Mouse (Mus musculus) MEL (cell line): ENCODE measurements around the gene Dapk2. TPM values are rescaled to one million over a fixed set of nuclear protein-coding genes. Genes with fewer than 3 reads are reported as not detected.

Experiments
- DNase-seq: peaks from one replicate; pipeline ENCODE4 v3.0.0; 2011; ENCODE audit warnings: low read depth, low spot score
- H3K27ac ChIP-seq: 2 replicates; pipeline ENCODE4 v1.5.1; 2012; ENCODE audit warnings: low read depth, mild to moderate bottlenecking, control low read depth, low read length, moderate library complexity; ENCODE audit not compliant: control insufficient read depth
- H3K27me3 ChIP-seq, 2 experiments: fragments of 150-350 bp in 1 of 2; sonication (generic) in 1 of 2; 2 replicates each; pipeline ENCODE4 v1.6.1; 2012; ENCODE audit warnings: low read length in 2 of 2, mild to moderate bottlenecking in 2 of 2, improper control_type of control experiment in 1 of 2, moderate library complexity in 1 of 2; ENCODE audit not compliant: insufficient read depth in 2 of 2, control insufficient read depth in 1 of 2
- H3K36me3 ChIP-seq, 2 experiments: 2 replicates each; pipeline ENCODE4 v1.6.1; 2012 to 2014; ENCODE audit warnings: low read length in 2 of 2, improper control_type of control experiment in 1 of 2, inconsistent platforms in 1 of 2, mild to moderate bottlenecking in 1 of 2; ENCODE audit not compliant: insufficient read depth in 2 of 2, control insufficient read depth in 1 of 2
- H3K4me1 ChIP-seq, 2 experiments: fragments of 150-350 bp in 1 of 2; sonication (generic) in 1 of 2; 2 replicates each; pipeline ENCODE4 v1.6.1; 2012; ENCODE audit warnings: low read length in 2 of 2, improper control_type of control experiment in 1 of 2, mild to moderate bottlenecking in 1 of 2; ENCODE audit not compliant: insufficient read depth in 2 of 2, control insufficient read depth in 1 of 2
- H3K4me3 ChIP-seq, 2 experiments: fragments of 150-350 bp in 1 of 2; sonication (generic) in 1 of 2; 2 replicates each; pipeline ENCODE4 v1.5.1; 2012; ENCODE audit warnings: low read depth in 2 of 2, low read length in 2 of 2, mild to moderate bottlenecking in 2 of 2, moderate library complexity in 2 of 2, control low read depth in 1 of 2, improper control_type of control experiment in 1 of 2; ENCODE audit not compliant: control insufficient read depth in 1 of 2, insufficient read depth in 1 of 2
- H3K79me2 ChIP-seq: 2 replicates; pipeline ENCODE4 v1.6.1; 2012; ENCODE audit warnings: mild to moderate bottlenecking, low read length, moderate library complexity; ENCODE audit not compliant: control insufficient read depth, poor library complexity, insufficient read depth
- H3K9ac ChIP-seq: 2 replicates; pipeline ENCODE4 v1.6.1; 2012; ENCODE audit warnings: low read depth, mild to moderate bottlenecking, control low read depth, low read length, moderate library complexity; ENCODE audit not compliant: control insufficient read depth, poor library complexity, severe bottlenecking
- H3K9me3 ChIP-seq: fragments of 150-350 bp; sonication (generic); replicated peaks from 2 replicates; pipeline ENCODE4 v1.6.1; 2012; ENCODE audit warnings: mild to moderate bottlenecking, low read length, improper control_type of control experiment, moderate library complexity; ENCODE audit not compliant: insufficient read depth
- CHD1 ChIP-seq: IDR thresholded peaks from 2 replicates; pipeline ENCODE4 v1.6.1; 2012; ENCODE audit warnings: low read depth, mild to moderate bottlenecking, inconsistent platforms, low read length, improper control_type of control experiment
- E2F4 ChIP-seq: IDR thresholded peaks from 2 replicates; pipeline ENCODE4 v1.6.1; 2011; ENCODE audit warnings: low read depth, low read length, improper control_type of control experiment, borderline replicate concordance
- EP300 ChIP-seq, 2 experiments: IDR thresholded peaks; 2 replicates each; pipeline ENCODE4 v1.6.1; 2011; ENCODE audit warnings: improper control_type of control experiment in 2 of 2, low read length in 2 of 2, low read depth in 1 of 2, mild to moderate bottlenecking in 1 of 2
- ETS1 ChIP-seq: IDR thresholded peaks from 2 replicates; pipeline ENCODE4 v1.6.1; 2012; ENCODE audit warnings: low read depth, mild to moderate bottlenecking, inconsistent platforms, low read length, improper control_type of control experiment, moderate library complexity
- GABPA ChIP-seq: IDR thresholded peaks from 2 replicates; pipeline ENCODE4 v1.6.1; 2012; ENCODE audit warnings: low read depth, mild to moderate bottlenecking, inconsistent platforms, low read length, improper control_type of control experiment, moderate library complexity
- GATA1 ChIP-seq: IDR thresholded peaks from 2 replicates; pipeline ENCODE4 v1.6.1; 2011; ENCODE audit warnings: low read depth, low read length, improper control_type of control experiment
- JUND ChIP-seq: IDR thresholded peaks from 2 replicates; pipeline ENCODE4 v1.6.1; 2011; ENCODE audit warnings: low read depth, mild to moderate bottlenecking, improper control_type of control experiment, low read length
- KAT2A ChIP-seq: conservative IDR thresholded peaks from 2 replicates; pipeline ENCODE4 v1.6.1; 2012; ENCODE audit warnings: low read depth, low read length, improper control_type of control experiment, inconsistent platforms
- MAFK ChIP-seq: IDR thresholded peaks from 2 replicates; pipeline ENCODE4 v1.6.1; 2011; ENCODE audit warnings: low read depth, mild to moderate bottlenecking, low read length, improper control_type of control experiment, borderline replicate concordance
- MAX ChIP-seq: IDR thresholded peaks from 2 replicates; pipeline ENCODE4 v1.6.1; 2011; ENCODE audit warnings: low read length, improper control_type of control experiment
- MAZ ChIP-seq: IDR thresholded peaks from 2 replicates; pipeline ENCODE4 v1.6.1; 2012; ENCODE audit warnings: low read depth, mild to moderate bottlenecking, inconsistent platforms, low read length, improper control_type of control experiment
- MEF2A ChIP-seq: IDR thresholded peaks from 2 replicates; pipeline ENCODE4 v1.6.1; 2014; ENCODE audit warnings: low read depth, mild to moderate bottlenecking, inconsistent platforms, low read length, improper control_type of control experiment; ENCODE audit not compliant: poor library complexity, insufficient replicate concordance, severe bottlenecking; ENCODE audit errors: extremely low read depth
- MXI1 ChIP-seq: IDR thresholded peaks from 2 replicates; pipeline ENCODE4 v1.6.1; 2011; ENCODE audit warnings: mild to moderate bottlenecking, low read depth, low read length, improper control_type of control experiment
- MYB ChIP-seq: IDR thresholded peaks from 2 replicates; pipeline ENCODE4 v1.6.1; 2011; ENCODE audit warnings: mild to moderate bottlenecking, low read depth, low read length, improper control_type of control experiment
- MYC ChIP-seq: IDR thresholded peaks from 2 replicates; pipeline ENCODE4 v1.6.1; 2011; ENCODE audit warnings: low read depth, mild to moderate bottlenecking, low read length, improper control_type of control experiment, moderate library complexity
- NRF1 ChIP-seq: IDR thresholded peaks from 2 replicates; pipeline ENCODE4 v1.6.1; 2014; ENCODE audit warnings: low read depth, mild to moderate bottlenecking, inconsistent platforms, low read length, improper control_type of control experiment, moderate library complexity; ENCODE audit not compliant: poor library complexity, insufficient read depth, severe bottlenecking
- POLR2A ChIP-seq, 2 experiments: IDR thresholded peaks; 2 replicates each; pipeline ENCODE4 v1.6.1; 2011 to 2012; ENCODE audit warnings: low read length in 2 of 2, mild to moderate bottlenecking in 2 of 2, control low read depth in 1 of 2, improper control_type of control experiment in 1 of 2, low read depth in 1 of 2, moderate library complexity in 1 of 2; ENCODE audit not compliant: control insufficient read depth in 1 of 2, insufficient read depth in 1 of 2, poor library complexity in 1 of 2
- POLR2AphosphoS5 ChIP-seq: IDR thresholded peaks from 2 replicates; pipeline ENCODE4 v1.6.1; 2012; ENCODE audit warnings: low read depth, borderline replicate concordance, mild to moderate bottlenecking, inconsistent platforms, low read length, moderate library complexity, mixed read lengths
- RAD21 ChIP-seq: IDR thresholded peaks from 2 replicates; pipeline ENCODE4 v1.6.1; 2011; ENCODE audit warnings: mild to moderate bottlenecking, low read depth, low read length, improper control_type of control experiment
- RCOR1 ChIP-seq: IDR thresholded peaks from 2 replicates; pipeline ENCODE4 v1.6.1; 2012; ENCODE audit warnings: low read depth, mild to moderate bottlenecking, inconsistent platforms, low read length, improper control_type of control experiment
- SIN3A ChIP-seq: IDR thresholded peaks from 2 replicates; pipeline ENCODE4 v1.6.1; 2012; ENCODE audit warnings: low read length, improper control_type of control experiment, inconsistent platforms
- TAL1 ChIP-seq: IDR thresholded peaks from 2 replicates; pipeline ENCODE4 v1.6.1; 2012; ENCODE audit warnings: mild to moderate bottlenecking, inconsistent platforms, low read length, moderate library complexity, mixed read lengths
- TCF12 ChIP-seq: IDR thresholded peaks from 2 replicates; pipeline ENCODE4 v1.6.1; 2014; ENCODE audit warnings: low read depth, mild to moderate bottlenecking, inconsistent platforms, low read length, improper control_type of control experiment, moderate library complexity
- UBTF ChIP-seq: IDR thresholded peaks from 2 replicates; pipeline ENCODE4 v1.6.1; 2012; ENCODE audit warnings: low read depth, mild to moderate bottlenecking, inconsistent platforms, low read length, improper control_type of control experiment, moderate library complexity, borderline replicate concordance; ENCODE audit not compliant: insufficient read depth
- USF1 ChIP-seq: IDR thresholded peaks from 2 replicates; pipeline ENCODE4 v1.6.1; 2014; ENCODE audit warnings: low read depth, mild to moderate bottlenecking, inconsistent platforms, low read length, improper control_type of control experiment, moderate library complexity
- USF2 ChIP-seq, 2 experiments: IDR thresholded peaks; 2 replicates each; pipeline ENCODE4 v1.6.1; 2011 to 2012; ENCODE audit warnings: improper control_type of control experiment in 2 of 2, low read length in 2 of 2, borderline replicate concordance in 1 of 2, inconsistent platforms in 1 of 2, low read depth in 1 of 2, mild to moderate bottlenecking in 1 of 2; ENCODE audit not compliant: insufficient read depth in 1 of 2
- ZMIZ1 ChIP-seq: IDR thresholded peaks from 2 replicates; pipeline ENCODE4 v1.6.1; 2012; ENCODE audit warnings: low read depth, mild to moderate bottlenecking, inconsistent platforms, low read length, improper control_type of control experiment, moderate library complexity
- polyA plus RNA-seq, 2 experiments: library from polyadenylated mRNA; stranded (reverse) in 1 of 2; unstranded in 1 of 2; fragments of >175 nt in 1 of 2; fragments of >200 nt in 1 of 2; gene quantifications; 2 replicates each; pipeline versions ENCODE4 v1.2.1 to v1.2.4; 2012; ENCODE audit warnings: low replicate concordance in 2 of 2, low read depth in 1 of 2; ENCODE audit not compliant: insufficient read length in 2 of 2, insufficient read depth in 1 of 2, missing spikeins in 1 of 2
- total RNA-seq: library from RNA; depleted of rRNA; stranded (reverse); fragments of 300-350 nt; gene quantifications from 2 replicates; pipeline ENCODE4 v1.2.3, GENCODE M21; 2012

Gene Dapk2
- total and polyA plus RNA-seq, 3 experiments: 5.8 to 8.3 TPM; not detected in 1

- Histone ChIP-seq H3K9ac (no peak overlapping the region), H3K4me3 (no peak overlapping the region), H3K27ac (no peak overlapping the region), H3K4me1 (peaks cover 17 to 35% of the 10 kb centered on the region in 2 experiments), H3K9me3 (no peaks in the 10 kb centered on the region), H3K79me2 (no peaks in the 10 kb centered on the region), H3K36me3 (peaks cover 0 to 25% of the 10 kb centered on the region in 2 experiments; a peak in 2 of 4 replicates), H3K27me3 (no peaks in the 10 kb centered on the region)
- no peak for DNase-seq
- no peak for TF ChIP-seq USF2 (IDR thresholded peaks at IDR 0.05; ENCODE audit: borderline replicate concordance in 1 of 2, insufficient read depth in 1 of 2, low read depth in 1 of 2, low read length in 2 of 2)
- no peak for TF ChIP-seq MAZ
- no peak for TF ChIP-seq EP300 (IDR thresholded peaks at IDR 0.05; ENCODE audit: low read depth in 1 of 2, low read length in 2 of 2)
- TF ChIP-seq JUND: no peak
- TF ChIP-seq GABPA: no peak
- no peak for TF ChIP-seq MXI1
- TF ChIP-seq MYB: no peak
- TF ChIP-seq USF1: no peak
- no peak for TF ChIP-seq POLR2AphosphoS5
- no peak for TF ChIP-seq MYC
- no peak for TF ChIP-seq ZMIZ1
- no peak for TF ChIP-seq KAT2A
- TF ChIP-seq POLR2A (IDR thresholded peaks at IDR 0.05; ENCODE audit: control insufficient read depth in 1 of 2, insufficient read depth in 1 of 2, low read depth in 1 of 2, low read length in 2 of 2, poor library complexity in 1 of 2): no peak
- no peak for TF ChIP-seq MAFK
- no peak for TF ChIP-seq MAX
- no peak for TF ChIP-seq E2F4
- TF ChIP-seq CHD1: no peak
These were observed 20.0 kb downstream of the Dapk2 start for GRCm38 (mm10) chr9:66177975-66178374.

DNA sequence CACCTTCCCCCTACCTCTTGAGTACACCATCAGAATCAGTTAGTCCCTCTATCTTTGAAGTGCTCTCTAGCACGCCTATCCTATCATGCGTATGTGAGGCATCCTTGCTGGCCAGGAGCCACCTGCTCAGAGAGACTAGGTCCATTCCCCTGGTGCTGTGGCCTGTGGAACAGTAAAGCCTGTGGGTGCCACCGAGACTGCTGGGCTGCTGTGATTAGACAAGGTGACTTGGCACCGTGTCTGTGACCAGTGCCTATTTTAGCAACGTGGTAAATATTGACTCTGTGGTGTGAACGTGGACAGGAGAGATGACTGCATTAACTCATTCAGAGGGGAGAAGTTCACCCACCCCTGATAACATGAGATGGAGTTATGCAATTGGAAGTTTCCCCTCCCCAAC, 21.8 kb downstream of the Dapk2 start:
- no peak overlapping the region for H3K4me3 ChIP-seq
- peak; percentile 62 for DNase-seq
- no peak overlapping the region for H3K9ac ChIP-seq
- peaks cover 17 to 38% of the 10 kb centered on the region in 2 experiments for H3K4me1 ChIP-seq
- H3K36me3 ChIP-seq: peaks cover 0 to 27% of the 10 kb centered on the region in 2 experiments; a peak in 2 of 4 replicates
- H3K9me3 ChIP-seq: no peaks in the 10 kb centered on the region
- H3K27ac ChIP-seq: peak overlapping the region; percentile 96
- no peaks in the 10 kb centered on the region for H3K79me2 ChIP-seq
- no peaks in the 10 kb centered on the region for H3K27me3 ChIP-seq
- peak; percentile 59 for TF ChIP-seq TAL1
- peak; percentile 34; the same call in 1 of the 2 replicates for TF ChIP-seq SIN3A
- TF ChIP-seq ETS1: peak; percentile 52
- TF ChIP-seq EP300 (IDR thresholded peaks at IDR 0.05; ENCODE audit: low read depth in 1 of 2, low read length in 2 of 2): peak; percentile 44 to 66
- TF ChIP-seq NRF1: 0 out of 2 replicates have a peak, but pooled peaks have one; percentile 8
- peak; percentile 22; the same call in 1 of the 2 replicates for TF ChIP-seq MEF2A
- no peak for TF ChIP-seq RAD21
- no peak for TF ChIP-seq MYC
- peak; percentile 18; the same call in 1 of the 2 replicates for TF ChIP-seq MXI1
- TF ChIP-seq RCOR1: 0 out of 2 replicates have a peak, but pooled peaks have one; percentile 30
- TF ChIP-seq TCF12: peak; percentile 48; the same call in 1 of the 2 replicates
- TF ChIP-seq GATA1: peak; percentile 30; the same call in 1 of the 2 replicates
- TF ChIP-seq UBTF: no peak
- TF ChIP-seq, all 39 proteins: peak for 10
